Mouse (Mus musculus) 3134 (cell line): ENCODE measurements around the gene Rgs3.
A peak's percentile ranks its signal among the peaks of the same experiment; 100 is the strongest.

ENCODE experiments used
- DNase-seq: peaks from one replicate; pipeline ENCODE4 v3.0.0-alpha.2; 2011; ENCODE audit warnings: low spot score; ENCODE audit not compliant: insufficient read length; ENCODE audit errors: extremely low read depth

Gene Rgs3

DNA sequence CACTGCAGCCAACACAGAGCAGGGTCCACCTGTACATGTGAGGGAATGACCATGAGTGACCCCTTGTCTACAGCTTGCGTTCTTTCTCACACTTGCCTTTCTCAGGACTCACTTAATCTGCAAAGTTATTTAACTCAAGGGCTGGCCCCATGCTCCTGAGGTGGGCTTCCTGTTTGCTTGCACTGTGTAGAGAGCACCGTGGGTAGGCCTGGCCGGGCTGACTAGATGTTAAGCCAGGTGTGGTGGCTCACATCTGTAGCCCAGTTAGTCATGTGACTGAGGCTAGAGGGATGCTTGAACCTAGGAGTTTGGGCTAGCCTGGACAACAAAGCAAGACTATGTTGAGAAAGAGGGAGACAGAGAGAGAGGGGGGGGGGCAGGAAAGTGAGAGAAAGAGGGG, 179.3 kb downstream of the Rgs3 start:
- DNase-seq, result no peak

DNA sequence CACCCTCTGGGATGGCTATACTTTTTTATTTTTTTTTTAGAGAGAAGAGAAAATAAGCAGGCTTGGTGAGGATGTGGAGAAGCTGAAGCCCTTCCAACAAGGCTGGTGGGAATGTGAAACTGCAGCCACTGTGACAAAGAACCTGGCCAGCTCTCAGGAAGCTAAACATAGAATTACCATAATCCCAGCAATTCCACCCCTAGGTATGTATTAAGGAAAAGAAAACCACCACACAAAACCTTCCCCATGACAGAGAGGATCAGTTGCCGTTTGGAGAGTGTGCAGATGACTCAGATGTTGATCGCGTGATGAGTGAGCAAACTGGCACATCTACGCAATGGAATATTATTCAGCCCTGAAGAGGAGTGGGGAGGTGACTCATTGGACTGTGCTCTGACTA, 179.9 kb downstream of the Rgs3 start:
- peak; percentile 71 for DNase-seq

DNA sequence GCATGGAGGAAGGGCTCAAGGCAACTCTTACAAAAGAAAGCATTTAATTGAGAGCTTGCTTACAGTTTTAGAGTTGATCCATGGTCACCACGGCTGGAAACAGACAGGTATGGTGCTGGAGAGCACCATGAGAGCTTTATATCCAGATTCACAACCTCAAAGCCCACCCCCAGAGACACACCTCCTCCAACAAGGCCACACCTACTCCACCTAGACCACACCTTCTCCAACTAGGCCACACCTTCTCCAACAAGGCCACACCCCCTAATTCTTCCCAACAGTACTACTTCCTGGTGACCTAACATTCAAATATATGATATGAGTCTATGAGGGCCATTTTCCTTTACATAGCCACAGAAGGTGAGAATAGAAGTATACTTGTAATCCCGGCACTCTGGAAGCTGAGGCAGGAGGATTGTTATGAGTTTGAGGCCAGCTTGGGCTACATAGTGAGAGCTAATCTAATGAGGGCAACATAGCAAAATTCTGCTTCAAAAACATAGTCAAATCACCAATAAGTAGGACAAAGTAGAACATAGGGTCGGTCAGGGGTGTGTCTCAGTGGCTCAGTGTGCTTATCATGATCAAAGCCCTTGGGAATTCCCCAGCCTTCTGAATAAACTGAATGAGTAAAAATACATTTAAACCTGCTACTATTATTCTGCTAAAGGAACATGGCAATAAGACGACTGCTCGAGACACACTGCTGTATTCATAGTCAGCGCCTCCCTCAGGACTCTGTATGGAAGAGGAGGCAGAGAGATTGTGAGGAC, 180.8 kb downstream of the Rgs3 start:
- no peak for DNase-seq

DNA sequence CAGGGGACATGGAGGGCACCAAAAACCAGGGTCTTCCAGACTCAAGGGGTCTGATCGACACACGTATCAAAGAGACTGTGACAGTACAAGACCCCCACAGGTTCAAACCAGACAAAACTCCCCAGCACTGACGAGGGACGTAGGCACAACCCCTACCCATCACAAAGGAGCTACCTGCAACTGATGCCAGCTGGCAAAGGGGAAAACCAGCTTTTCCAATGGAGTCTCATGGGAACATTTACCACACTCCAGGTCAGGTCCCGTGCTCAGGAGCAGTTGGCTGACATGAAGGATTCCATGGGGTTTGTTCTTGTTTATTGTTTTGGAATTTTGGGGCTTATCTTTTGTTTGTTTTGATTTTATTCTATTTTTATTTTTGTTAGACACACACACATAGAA, 181.4 kb downstream of the Rgs3 start:
- DNase-seq, result no peak

DNA sequence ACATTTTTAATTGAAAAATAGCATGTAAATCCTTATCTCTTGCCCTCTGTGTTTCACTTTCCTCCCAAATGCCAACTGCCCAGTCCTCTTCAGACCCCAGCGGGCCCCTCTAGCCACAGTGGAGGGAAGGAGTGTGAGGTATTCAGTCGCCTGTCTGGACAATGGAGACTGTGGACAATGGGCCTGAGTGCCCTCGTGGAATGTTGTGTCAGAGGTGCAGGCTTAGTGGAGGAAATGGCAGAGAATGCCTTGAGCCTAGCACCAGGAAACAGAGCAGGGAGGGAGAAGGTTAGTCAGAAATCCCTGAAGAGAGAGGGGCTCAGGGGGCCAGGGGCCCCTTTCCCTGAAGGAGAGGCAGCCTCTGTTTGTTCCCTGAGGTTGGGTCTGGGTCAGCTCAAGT, 182.0 kb downstream of the Rgs3 start:
- DNase-seq, result no peak

DNA sequence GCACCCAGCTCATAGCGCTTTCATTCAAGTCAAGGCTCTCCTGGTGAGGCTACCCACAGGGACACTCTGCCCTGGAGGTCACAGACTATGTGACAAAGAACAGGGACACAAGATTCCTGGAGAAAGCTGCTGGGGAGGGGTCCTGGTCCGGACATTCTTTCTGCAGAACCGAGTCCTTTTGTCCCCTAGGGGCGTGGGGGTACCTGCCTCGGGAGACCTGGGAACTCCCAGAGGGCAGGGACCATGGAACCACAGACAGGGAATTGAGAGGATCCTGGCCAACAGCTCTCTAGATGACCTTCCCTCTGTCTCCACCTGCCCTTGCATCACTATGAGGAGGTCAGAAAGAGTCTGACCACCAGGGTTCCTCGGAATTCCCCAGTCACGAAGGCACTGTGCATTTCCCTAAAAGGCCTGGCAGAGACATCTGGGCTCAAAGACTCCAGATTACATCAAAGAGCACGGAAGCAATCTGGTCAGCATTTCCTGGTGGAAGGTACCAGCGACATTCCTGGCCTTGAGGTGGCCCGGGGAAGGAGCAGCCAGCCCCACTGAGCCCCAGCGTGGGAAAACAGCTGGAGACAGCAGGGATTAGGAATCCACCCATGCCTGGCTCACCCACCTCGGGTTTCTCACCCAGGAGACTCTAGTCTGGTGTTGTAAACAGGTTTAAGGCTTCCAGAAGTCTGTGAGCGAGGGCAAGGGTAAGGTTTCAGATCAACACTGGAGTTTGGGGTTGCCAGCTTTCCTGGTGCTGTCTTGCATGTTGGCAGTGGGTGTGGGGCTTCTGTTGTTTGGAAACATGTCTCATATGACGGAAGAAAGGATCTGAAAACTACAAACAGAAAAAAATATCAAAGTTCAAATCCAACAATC, 183.5 kb downstream of the Rgs3 start:
- DNase-seq, result no peak

DNA sequence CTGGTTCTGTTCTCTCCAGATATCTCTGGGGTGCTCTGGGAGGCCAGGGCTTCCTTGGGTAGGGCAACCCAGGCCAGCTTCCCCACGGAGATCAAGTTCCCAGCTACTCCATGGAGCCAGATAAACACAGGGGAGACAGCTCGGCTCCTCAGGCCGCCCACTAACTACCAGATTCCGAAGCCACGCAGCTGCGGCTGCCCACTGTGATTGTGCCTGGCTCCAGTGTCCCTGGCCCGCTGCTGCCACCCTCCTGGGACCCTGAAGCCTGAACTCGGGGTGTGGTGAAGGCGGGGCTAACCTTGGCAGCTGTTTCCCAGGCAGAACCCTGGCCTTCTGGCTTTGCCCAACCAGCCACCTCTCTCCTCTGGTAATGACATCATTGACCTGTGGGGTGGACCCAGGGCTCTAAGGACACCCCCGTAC, 184.9 kb downstream of the Rgs3 start:
- peak; percentile 46 for DNase-seq

DNA sequence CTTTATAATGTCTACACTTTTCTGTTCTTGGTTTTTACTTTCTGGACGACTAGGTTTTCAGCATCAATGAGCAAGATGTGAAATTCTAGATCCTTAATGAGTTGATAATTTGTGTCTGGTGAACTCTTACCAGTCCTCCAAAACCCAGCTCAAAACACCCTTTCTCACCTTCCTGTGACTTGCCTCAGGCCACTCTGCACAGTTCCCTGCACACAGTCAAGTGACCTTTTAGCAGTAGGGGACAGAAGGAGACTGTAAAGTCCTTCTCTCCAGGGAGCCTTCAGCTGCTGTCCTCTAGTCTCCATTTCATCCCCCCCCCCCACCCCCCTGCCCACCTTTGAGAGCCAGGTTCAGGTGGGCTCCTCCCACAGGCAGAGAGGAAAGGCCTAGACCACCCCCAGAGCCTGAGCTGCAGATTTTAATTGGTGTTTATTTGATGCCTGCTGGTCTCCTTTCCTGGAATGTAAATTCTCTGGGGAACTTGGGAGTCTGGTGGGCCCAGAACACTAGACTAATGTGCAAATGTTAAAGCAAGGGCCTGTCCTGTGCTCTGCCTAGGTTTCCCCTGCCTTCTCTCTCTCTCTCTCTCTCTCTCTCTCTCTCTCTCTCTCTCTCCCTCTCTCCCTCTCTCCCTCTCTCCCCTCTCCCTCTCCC, 185.5 kb downstream of the Rgs3 start:
- DNase-seq, result no peak
